ENCODE assay signal across 24 mouse cellular contexts in the genomic region with DNA sequence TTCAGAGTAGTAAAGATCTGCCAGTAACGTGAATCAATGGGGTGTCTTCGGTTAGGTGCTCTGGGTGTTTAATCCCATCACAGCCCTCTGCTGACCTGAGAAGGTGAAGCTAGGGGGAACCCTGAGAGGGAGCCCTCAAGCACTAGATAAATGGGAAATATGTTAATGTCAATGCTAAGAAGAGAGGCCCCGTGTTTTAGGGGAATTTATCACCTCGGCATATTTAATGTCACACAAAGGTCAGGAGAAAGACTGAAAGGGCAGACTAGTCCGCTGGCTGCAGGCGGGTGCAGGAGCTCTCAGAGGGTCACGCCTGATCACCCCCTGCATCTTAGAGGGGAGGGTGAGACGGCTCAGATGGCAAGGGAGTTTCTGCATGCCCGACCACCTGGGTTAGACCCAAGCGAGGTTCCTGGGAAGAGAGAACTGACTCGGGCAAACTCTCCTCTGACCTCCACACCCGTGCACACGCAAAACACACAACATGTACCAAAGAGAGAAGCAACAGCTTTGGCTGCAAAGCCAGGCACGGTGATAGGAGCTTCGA.
A peak's percentile ranks its signal among the peaks of the same experiment; 100 is the strongest.
DNase-seq lines count a peak whose midpoint lies in the region; ATAC-seq and TF ChIP-seq lines count a peak whose summit lies in the region.
"Had no signal": no experiment of that assay in that cellular context is flagged by ENCODE, and none has a peak within 500 bp of the region (broad histone marks: within the 10 kb centered on the region; RNA-seq: fewer than 3 reads in every experiment).

No protein-coding gene starts in this region.

- TF ChIP-seq EP300 in CH12.LX (IDR thresholded peaks at IDR 0.05; ENCODE audit: low read length) = no peak

- peak; percentile 93 for ATAC-seq in kidney, embryonic 15.5 days (replicated peaks; ENCODE audit: low FRiP score)
- peak; percentile 48 for ATAC-seq in inflammation-experienced regulatory T-cells, adult 6 months
- ATAC-seq in intestine, embryonic 16.5 days = no peak
- ATAC-seq: activated CD4-positive, CD25-positive, alpha-beta regulatory T cell, adult 4 months; forebrain, embryonic 14.5 days; hindbrain, postnatal 0 days had no signal

- H3K4me1 ChIP-seq in kidney, embryonic 15.5 days = peaks cover 10% of the 10 kb centered on the region
- peaks cover 10 to 65% of the 10 kb centered on the region in 2 experiments for H3K4me1 ChIP-seq in CH12.LX (ENCODE audit: control insufficient read depth in 1 of 2, insufficient read depth in 2 of 2)
- H3K4me1 ChIP-seq in intestine, embryonic 16.5 days (ENCODE audit: control insufficient read depth, insufficient read depth, low read length) = no peaks in the 10 kb centered on the region
- H3K4me1 ChIP-seq: embryonic facial prominence, embryonic 12.5 days; embryonic facial prominence, embryonic 15.5 days had no signal

- no peak overlapping the region for H3K9ac ChIP-seq in kidney, embryonic 15.5 days
- H3K9ac ChIP-seq in CH12.LX (ENCODE audit: insufficient read depth, low read depth) = no peak overlapping the region
- no peak overlapping the region for H3K9ac ChIP-seq in intestine, embryonic 16.5 days (ENCODE audit: low read depth, low read length)
- H3K9ac ChIP-seq: embryonic facial prominence, embryonic 12.5 days; embryonic facial prominence, embryonic 15.5 days; heart, embryonic 13.5 days; hindbrain, embryonic 14.5 days had no signal

- in situ Hi-C loops in CH12.LX (cut with MboI; ENCODE audit: low pct_ligation_motif_present, low pct_unique_long_range_greater_than_20kb, low sequenced_read_pairs) = no loop called here

- H3K9me3 ChIP-seq in kidney, embryonic 15.5 days (replicated peaks) = no peaks in the 10 kb centered on the region
- H3K9me3 ChIP-seq in CH12.LX (replicated peaks; ENCODE audit: low read length) = no peaks in the 10 kb centered on the region
- H3K9me3 ChIP-seq in intestine, embryonic 16.5 days (ENCODE audit: control insufficient read depth, low read length) = no peaks in the 10 kb centered on the region
- H3K9me3 ChIP-seq: embryonic facial prominence, embryonic 12.5 days; embryonic facial prominence, embryonic 15.5 days; heart, embryonic 10.5 days; heart, embryonic 13.5 days had no signal

- WGBS in kidney, embryonic 15.5 days = 31% methylated on average over 15 of the region's 15 CpGs
- 56% methylated on average over 15 of the region's 15 CpGs for WGBS in intestine, embryonic 16.5 days

- no peaks in the 10 kb centered on the region for H3K27me3 ChIP-seq in kidney, embryonic 15.5 days
- H3K27me3 ChIP-seq in CH12.LX (replicated peaks) = no peaks in the 10 kb centered on the region
- no peaks in the 10 kb centered on the region for H3K27me3 ChIP-seq in intestine, embryonic 16.5 days (replicated peaks; ENCODE audit: control insufficient read depth, insufficient read depth, low read length)
- H3K27me3 ChIP-seq: embryonic facial prominence, embryonic 12.5 days; embryonic facial prominence, embryonic 15.5 days; heart, embryonic 13.5 days had no signal

- 0 out of 2 replicates have a peak overlapping the region, but pooled peaks have one; percentile 23 for H3K4me2 ChIP-seq in kidney, embryonic 15.5 days
- no peak overlapping the region; the same call in 1 of the 2 replicates for H3K4me2 ChIP-seq in CH12.LX (ENCODE audit: insufficient read depth, low read depth, poor library complexity, severe bottlenecking)
- no peak overlapping the region for H3K4me2 ChIP-seq in intestine, embryonic 16.5 days (ENCODE audit: low read depth, low read length)
- H3K4me2 ChIP-seq: embryonic facial prominence, embryonic 12.5 days; embryonic facial prominence, embryonic 15.5 days; heart, embryonic 13.5 days; hindbrain, embryonic 14.5 days had no signal

- TF ChIP-seq CTCF in CH12.LX (conservative IDR thresholded peaks at IDR 0.05 in 1 of 2, IDR thresholded peaks at IDR 0.05 in 1 of 2; ENCODE audit: low read depth in 2 of 2, low read length in 2 of 2) = no peak

- DNase-seq in kidney, postnatal 4 days = no peak
- DNase-seq in A20 (ENCODE audit: low read depth, low spot score) = peak; percentile 70
- no peak for DNase-seq in CH12.LX (ENCODE audit: extremely low read depth)
- DNase-seq in left cerebral cortex, adult 18-20 months (ENCODE audit: low spot score in 2 of 2) = no peak
- DNase-seq: adrenal gland, adult 8-10 months; adrenal gland, postnatal 25 days; cerebellum, adult 11-12 months; cerebellum, adult 8-10 months; cerebellum, postnatal 25 days; gastrocnemius, postnatal 25 days; heart, adult 2 months; heart, postnatal 14 days; heart, postnatal 4 days had no signal

- peaks cover 4% of the 10 kb centered on the region; the same call in 1 of the 2 replicates for H3K36me3 ChIP-seq in kidney, embryonic 15.5 days
- peaks cover 0 to 86% of the 10 kb centered on the region in 2 experiments for H3K36me3 ChIP-seq in CH12.LX (replicated peaks in 1 of 2; ENCODE audit: control insufficient read depth in 1 of 2, insufficient read depth in 1 of 2, low read length in 1 of 2)
- no peaks in the 10 kb centered on the region for H3K36me3 ChIP-seq in intestine, embryonic 16.5 days (ENCODE audit: control insufficient read depth, insufficient read depth, low read length)
- H3K36me3 ChIP-seq: embryonic facial prominence, embryonic 12.5 days; embryonic facial prominence, embryonic 15.5 days had no signal

- dilution Hi-C loops in CH12.LX (cut with MboI; ENCODE audit: extremely low pct_ligation_motif_present, extremely low pct_unique_long_range_greater_than_20kb, low sequenced_read_pairs) = no loop called here

- no peak overlapping the region for H3K4me3 ChIP-seq in kidney, embryonic 15.5 days (replicated peaks)
- H3K4me3 ChIP-seq in CH12.LX (replicated peaks in 1 of 3; ENCODE audit: low read depth in 2 of 3, low read length in 2 of 3, poor library complexity in 1 of 3) = no peak overlapping the region
- no peak overlapping the region for H3K4me3 ChIP-seq in intestine, embryonic 16.5 days (ENCODE audit: low read length)
- H3K4me3 ChIP-seq: embryonic facial prominence, embryonic 12.5 days; embryonic facial prominence, embryonic 15.5 days; heart, adult 2 months; heart, embryonic 10.5 days; heart, embryonic 13.5 days had no signal

- H3K27ac ChIP-seq in kidney, embryonic 15.5 days = no peak overlapping the region
- no peak overlapping the region for H3K27ac ChIP-seq in CH12.LX (ENCODE audit: insufficient read depth, low read depth)
- no peak overlapping the region for H3K27ac ChIP-seq in intestine, embryonic 16.5 days (ENCODE audit: low read length)
- H3K27ac ChIP-seq: embryonic facial prominence, embryonic 12.5 days; embryonic facial prominence, embryonic 15.5 days; heart, adult 2 months; heart, embryonic 10.5 days; heart, embryonic 13.5 days; hindbrain, embryonic 14.5 days; hindbrain, postnatal 0 days had no signal

- TF ChIP-seq RAD21 in CH12.LX (IDR thresholded peaks at IDR 0.05; ENCODE audit: low read depth, low read length) = no peak

- TF ChIP-seq POLR2A in CH12.LX (IDR thresholded peaks at IDR 0.05; ENCODE audit: low read depth, low read length) = no peak

- no peaks in the 10 kb centered on the region for H3K79me2 ChIP-seq in CH12.LX (replicated peaks; ENCODE audit: control insufficient read depth, extremely low read depth, insufficient read depth, poor library complexity, severe bottlenecking)

TF ChIP-seq in CH12.LX, 34 proteins besides CTCF, POLR2A, EP300 and RAD21:
- no peak for TF ChIP-seq USF1 (IDR thresholded peaks at IDR 0.05; ENCODE audit: low read depth, low read length)
- TF ChIP-seq USF2 (conservative IDR thresholded peaks at IDR 0.05; ENCODE audit: low read depth, low read length) = no peak
- TF ChIP-seq TBP (conservative IDR thresholded peaks at IDR 0.05; ENCODE audit: low read depth, low read length) = no peak
- TF ChIP-seq IRF4 (IDR thresholded peaks at IDR 0.05; ENCODE audit: low read depth, low read length) = 0 out of 2 replicates have a peak, but pooled peaks have one; percentile 16
- TF ChIP-seq MXI1 (IDR thresholded peaks at IDR 0.05; ENCODE audit: low read depth, low read length) = no peak
- TF ChIP-seq MAX (IDR thresholded peaks at IDR 0.05; ENCODE audit: low read length) = no peak; the same call in 1 of the 2 replicates
- no peak for TF ChIP-seq E2F4 (IDR thresholded peaks at IDR 0.05; ENCODE audit: insufficient replicate concordance, low read depth, low read length)
- TF ChIP-seq KAT2A (IDR thresholded peaks at IDR 0.05; ENCODE audit: insufficient replicate concordance, low read length) = no peak
- no peak for TF ChIP-seq SIN3A (IDR thresholded peaks at IDR 0.05; ENCODE audit: low read length)
- TF ChIP-seq PAX5 (IDR thresholded peaks at IDR 0.05; ENCODE audit: low read length) = no peak
- TF ChIP-seq GABPA (IDR thresholded peaks at IDR 0.05; ENCODE audit: insufficient replicate concordance, low read depth, low read length) = no peak
- TF ChIP-seq HCFC1 (IDR thresholded peaks at IDR 0.05; ENCODE audit: low read depth, low read length) = no peak
- TF ChIP-seq BHLHE40 (IDR thresholded peaks at IDR 0.05; ENCODE audit: low read depth, low read length) = peak; percentile 45; the same call in 1 of the 2 replicates
- TF ChIP-seq ZNF384 (IDR thresholded peaks at IDR 0.05; ENCODE audit: low read depth, low read length) = no peak
- TF ChIP-seq RCOR1 (conservative IDR thresholded peaks at IDR 0.05; ENCODE audit: low read depth, low read length) = no peak
- no peak for TF ChIP-seq UBTF (IDR thresholded peaks at IDR 0.05; ENCODE audit: low read depth, low read length)
- TF ChIP-seq NELFE (IDR thresholded peaks at IDR 0.05; ENCODE audit: low read depth, low read length) = no peak
- TF ChIP-seq ZKSCAN1 (IDR thresholded peaks at IDR 0.05; ENCODE audit: borderline replicate concordance, low read depth, low read length) = no peak
- TF ChIP-seq MAZ (IDR thresholded peaks at IDR 0.05; ENCODE audit: low read depth, low read length) = no peak
- TF ChIP-seq ELF1 (IDR thresholded peaks at IDR 0.05; ENCODE audit: low read depth, low read length) = no peak
- no peak for TF ChIP-seq CHD2 (IDR thresholded peaks at IDR 0.05; ENCODE audit: low read length)
- TF ChIP-seq TCF12 (IDR thresholded peaks at IDR 0.05; ENCODE audit: low read depth, low read length) = no peak; the same call in 1 of the 2 replicates
- TF ChIP-seq MEF2A (IDR thresholded peaks at IDR 0.05; ENCODE audit: borderline replicate concordance, low read depth, low read length) = peak; percentile 16; the same call in 1 of the 2 replicates
- TF ChIP-seq ZC3H11A (IDR thresholded peaks at IDR 0.05; ENCODE audit: low read depth, low read length) = no peak
- TF ChIP-seq POLR2AphosphoS2 (IDR thresholded peaks at IDR 0.05; ENCODE audit: low read depth, low read length) = no peak
- TF ChIP-seq ETS1 (conservative IDR thresholded peaks at IDR 0.05; ENCODE audit: low read depth, low read length) = peak; percentile 43; the same call in 1 of the 2 replicates
- TF ChIP-seq JUND (conservative IDR thresholded peaks at IDR 0.05; ENCODE audit: low read depth, low read length) = no peak
- TF ChIP-seq JUN (IDR thresholded peaks at IDR 0.05; ENCODE audit: insufficient read depth, low read depth, low read length) = no peak
